Mouse (Mus musculus) left cerebral cortex, postnatal 36 days (tissue): ENCODE measurements at regions not wholly inside any gene's neighbourhood (a gene's known extent, or its start where the extent isn't known, plus 50 kb on each side); places are given as distances from the start of the nearest gene placed in this dataset.

Source experiments
- DNase-seq, 2 experiments: peaks; one replicate each; pipeline ENCODE4 v3.0.0; 2021 to 2022; ENCODE audit warnings: low spot score in 2 of 2, mixed read lengths in 1 of 2
- intact Hi-C: fragments of 180-260 bp; cut with DNase I; formaldehyde crosslinking; loops from one replicate; pipeline ENCODE4 v1.15.1; 2025

DNA sequence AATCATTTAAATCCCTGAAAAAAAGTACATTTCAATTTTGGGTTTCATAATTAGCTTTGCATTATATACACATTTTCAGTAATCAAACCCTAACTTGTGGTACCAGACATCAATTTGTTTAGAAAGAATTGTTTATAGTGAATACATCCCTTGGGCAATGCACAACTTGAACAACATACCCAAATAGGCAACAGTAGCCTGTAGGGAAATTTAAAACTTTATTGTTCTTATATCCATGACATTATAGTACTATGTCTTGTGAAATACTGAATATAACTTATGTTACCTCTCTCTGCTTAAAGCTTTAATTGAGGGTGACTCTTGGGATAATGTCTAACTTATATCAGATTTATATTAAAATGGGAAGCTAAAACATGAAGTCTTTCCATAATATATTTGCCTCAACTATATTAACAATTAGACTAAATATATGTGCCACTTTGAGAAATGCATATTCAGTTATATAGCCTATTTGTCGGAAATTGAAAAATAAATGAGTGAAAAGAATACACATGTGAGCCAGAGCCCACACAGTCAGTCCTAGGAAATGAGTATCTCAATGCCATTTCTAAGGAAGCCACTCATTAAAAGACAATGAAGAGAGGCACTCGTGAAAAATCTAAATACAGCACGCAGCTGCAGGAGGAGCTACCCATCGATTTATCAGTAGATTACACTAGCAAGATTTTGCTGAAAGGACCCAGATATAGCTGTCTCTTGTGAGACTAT is 458.1 kb upstream of the Slitrk6 start:
- no peak for DNase-seq
- intact Hi-C loops, result no loop called here

DNA sequence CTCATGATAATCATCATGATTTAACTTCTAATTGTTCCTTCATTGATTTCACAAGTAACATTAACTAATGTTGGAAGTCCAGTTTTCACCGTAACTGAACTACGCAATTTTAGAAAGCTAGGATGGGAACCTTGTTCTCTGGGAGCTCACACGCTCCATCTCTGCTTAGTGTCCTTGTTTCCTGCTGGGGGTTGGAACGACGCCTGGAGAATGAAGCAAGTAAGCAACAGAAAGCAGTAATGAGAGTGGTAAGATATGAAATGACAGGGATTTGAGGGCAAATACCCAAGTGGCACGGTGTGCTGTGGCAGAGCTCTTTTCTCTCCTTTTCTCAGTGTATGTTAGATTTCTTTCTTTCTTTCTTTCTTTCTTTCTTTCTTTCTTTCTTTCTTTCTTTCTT is 448.0 kb upstream of the Slitrk5 start:
- intact Hi-C loops, result no loop called here
- no peak for DNase-seq

DNA sequence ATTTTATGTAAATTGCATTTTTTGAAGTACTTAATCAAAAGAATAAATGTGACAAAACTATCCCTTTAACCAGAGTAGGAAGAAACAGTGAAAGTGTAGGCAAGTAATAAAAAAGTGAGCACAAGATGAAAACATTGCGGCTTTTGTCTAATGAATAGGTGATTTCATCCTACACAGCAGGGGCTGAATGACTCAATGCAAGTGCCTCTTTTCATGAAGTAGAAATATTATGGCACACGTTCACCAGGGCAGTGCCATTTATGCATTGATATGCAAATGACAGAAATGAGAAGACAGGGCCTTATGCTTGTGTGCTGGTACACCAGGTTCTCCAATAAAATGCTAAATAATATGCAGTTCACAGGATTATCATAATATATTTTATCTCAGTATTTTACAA is 435.8 kb upstream of the Slitrk5 start:
- intact Hi-C loops, result no loop called here

GRCm38 (mm10) chr14:111249347-111249946 is 425.4 kb upstream of the Slitrk5 start:
- intact Hi-C loops, result no loop called here
- DNase-seq, result peak; percentile 50 to 77

More for the DNA sequence above, 435.8 kb upstream of the Slitrk5 start:
- no peak for DNase-seq

DNA sequence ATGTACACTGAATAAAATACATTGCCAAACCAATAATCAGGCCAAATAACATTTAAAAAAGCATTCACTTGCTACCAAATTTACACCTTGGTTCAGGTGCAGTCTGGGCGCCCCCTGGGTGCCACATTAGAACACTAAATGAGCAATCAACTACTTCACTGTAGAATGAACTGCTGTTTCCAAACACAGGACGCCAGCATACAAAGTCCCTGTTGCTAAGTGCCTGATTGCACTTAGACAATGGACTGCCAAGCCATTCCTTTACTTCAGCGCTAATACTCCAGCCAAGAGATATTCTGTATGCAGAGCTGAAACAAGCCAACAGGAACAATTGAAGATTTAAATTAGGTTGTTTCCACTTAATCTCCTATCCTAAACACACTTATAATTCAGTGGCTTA is 421.7 kb upstream of the Slitrk5 start:
- DNase-seq, result no peak
- intact Hi-C loops, result no loop called here

DNA sequence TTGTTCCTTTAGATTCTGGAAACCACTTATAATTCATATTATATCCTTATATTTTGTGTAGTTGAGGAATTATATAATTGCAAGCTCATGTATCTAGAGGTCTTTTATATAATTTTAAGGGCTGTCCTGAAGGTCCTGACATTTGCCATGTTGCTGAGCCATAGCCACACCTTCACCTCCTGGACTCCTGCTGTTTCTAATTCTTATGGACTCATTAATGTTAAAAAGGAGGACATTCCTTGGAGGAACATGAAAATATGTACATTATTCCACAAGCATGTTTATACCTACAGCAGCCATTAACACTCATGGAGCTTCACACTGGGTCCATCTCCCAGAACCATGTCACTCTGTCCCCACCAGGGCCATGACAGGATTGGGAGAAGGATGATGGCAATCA is 413.2 kb upstream of the Slitrk5 start:
- no peak for DNase-seq
- intact Hi-C loops, result no loop called here

- no peak for DNase-seq
- intact Hi-C loops, result no loop called here
These were observed 404.7 kb upstream of the Slitrk5 start for GRCm38 (mm10) chr14:111270239-111270638.

- DNase-seq, result no peak
- intact Hi-C loops, result no loop called here
These were observed 393.5 kb upstream of the Slitrk5 start for GRCm38 (mm10) chr14:111281354-111281753.

DNA sequence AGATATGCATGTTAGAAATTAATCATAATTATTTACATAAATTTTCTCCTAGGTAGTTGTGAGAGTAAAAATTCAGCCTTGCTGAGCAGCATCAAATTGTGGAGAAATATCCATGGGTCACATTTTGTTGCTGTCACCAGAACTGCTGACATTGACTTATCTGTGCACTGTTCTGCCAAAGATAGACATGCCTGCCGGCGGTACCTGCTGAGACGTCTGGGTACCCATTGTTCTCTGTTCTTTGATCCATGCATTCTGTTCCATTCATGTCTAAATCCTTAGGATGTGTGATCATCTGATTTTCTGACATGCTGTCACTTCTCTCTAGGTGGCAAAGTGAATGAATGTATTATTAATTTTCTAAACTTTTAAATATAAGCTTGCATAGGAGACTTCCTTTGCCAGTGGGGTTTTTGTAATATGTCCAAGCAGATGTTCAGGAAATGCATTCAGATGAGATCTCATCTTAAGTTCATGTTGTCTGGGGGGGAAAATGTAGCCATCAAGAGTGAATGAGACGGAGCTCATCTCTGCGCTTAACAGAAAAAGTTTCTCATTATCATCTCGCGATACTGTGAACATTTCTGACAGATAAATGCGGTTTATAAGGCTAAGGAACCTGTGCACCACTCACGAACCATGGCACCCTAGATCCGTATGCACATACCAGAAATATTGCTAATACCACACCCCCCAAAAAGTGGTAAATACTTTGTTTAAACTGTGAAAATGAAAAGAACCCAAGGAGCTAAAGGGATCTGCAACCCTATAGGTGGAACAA is 391.0 kb upstream of the Slitrk5 start:
- no peak for DNase-seq
- intact Hi-C loops, result no loop called here

DNA sequence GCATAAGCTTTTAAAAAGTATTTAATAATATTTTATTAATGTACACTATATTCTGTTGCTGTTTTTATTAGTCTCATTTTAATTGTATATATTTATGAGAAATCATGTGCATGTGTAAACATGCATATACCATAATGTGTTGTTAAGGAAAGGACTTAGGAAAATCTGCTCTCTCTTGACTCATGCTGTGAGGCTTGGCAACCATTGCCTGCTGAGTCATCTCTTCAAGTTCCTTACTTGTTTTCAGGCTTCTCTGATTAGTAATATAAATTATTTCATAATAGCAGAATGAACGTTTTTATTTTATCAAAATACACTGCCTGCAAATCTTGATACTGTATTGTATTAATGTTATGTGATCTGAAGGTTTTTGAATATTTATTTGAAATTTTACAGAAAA is 388.9 kb upstream of the Slitrk5 start:
- intact Hi-C loops, result no loop called here
- DNase-seq, result no peak

- no peak for DNase-seq
- intact Hi-C loops, result no loop called here
These were observed 379.4 kb upstream of the Slitrk5 start for GRCm38 (mm10) chr14:111295521-111295920.

GRCm38 (mm10) chr14:111297796-111298195 is 377.1 kb upstream of the Slitrk5 start:
- no peak for DNase-seq
- intact Hi-C loops, result no loop called here

DNA sequence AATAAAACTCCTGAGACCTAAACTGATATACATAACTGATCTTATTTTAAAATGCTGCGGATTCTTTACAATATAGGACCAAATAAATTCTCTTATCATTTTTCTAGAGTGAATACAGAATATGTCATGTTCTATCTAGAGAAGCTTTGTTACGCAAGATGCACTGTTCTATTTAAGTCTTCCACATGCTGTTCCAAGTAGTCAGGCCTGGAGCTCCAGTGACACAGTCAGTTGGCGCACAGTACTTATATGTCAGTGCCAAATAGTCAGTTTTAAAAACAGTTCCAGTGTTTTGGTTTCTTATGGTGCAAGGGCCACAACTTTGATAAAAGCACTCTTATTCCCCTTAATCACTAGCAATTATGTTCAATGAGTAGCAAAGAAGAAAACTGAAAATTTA is 344.3 kb upstream of the Slitrk5 start:
- intact Hi-C loops, result no loop called here
- DNase-seq, result no peak

DNA sequence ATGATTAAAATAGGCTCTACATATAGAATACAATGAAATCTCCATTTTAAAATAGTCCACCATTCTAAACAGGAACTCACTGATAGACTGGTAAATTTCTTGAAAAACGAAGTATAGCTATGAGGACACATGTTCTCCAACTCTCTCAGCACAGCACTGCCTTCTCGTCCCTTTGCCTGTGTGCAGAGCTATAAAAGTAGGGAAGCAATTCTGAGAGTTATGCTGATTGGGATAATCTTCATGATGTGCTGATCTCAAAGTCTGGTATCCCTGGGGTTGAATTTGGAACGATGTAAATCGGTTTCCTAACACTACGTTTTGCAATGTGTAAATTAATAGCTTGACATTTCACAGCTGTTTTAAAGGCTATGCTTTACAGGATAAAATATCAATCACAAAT is 321.4 kb upstream of the Slitrk5 start:
- no peak for DNase-seq
- intact Hi-C loops, result no loop called here

DNA sequence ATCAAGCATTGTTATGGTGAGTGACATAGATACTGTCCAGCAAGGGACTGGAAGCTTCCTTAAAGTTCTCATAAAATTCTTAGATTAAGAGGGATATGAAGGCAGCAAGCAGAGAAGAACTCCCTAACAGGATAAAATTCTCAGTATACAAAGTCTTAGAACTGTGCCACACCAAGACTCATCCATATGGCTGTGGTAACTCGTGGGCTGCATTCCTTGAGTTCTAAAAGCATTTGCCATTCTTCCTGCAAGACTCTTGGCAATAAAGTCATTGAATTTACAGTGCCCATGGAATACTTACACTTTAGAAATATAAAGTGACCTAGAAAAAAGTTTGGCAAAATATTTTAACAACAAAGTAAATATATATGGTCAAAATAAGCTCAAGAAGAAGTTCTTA is 278.1 kb upstream of the Slitrk5 start:
- DNase-seq, result no peak
- intact Hi-C loops, result no loop called here

DNA sequence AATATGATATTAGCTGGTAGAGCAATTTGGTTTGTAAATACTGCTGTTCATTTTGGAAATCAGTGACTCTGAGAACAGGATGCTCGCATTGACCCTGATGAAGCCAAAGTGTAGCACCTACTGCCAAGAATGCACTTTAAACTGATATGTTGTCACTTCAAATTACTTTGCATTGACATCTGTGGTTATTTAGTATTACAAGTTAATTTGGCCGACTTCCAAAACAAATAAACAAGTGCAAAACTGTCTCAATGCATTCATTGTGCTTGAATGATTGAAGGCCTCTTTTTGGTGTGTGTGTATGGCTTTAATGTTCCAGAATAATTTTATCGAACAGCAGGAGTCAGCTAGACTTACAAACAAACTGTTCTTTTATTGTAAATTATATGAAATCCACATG is 274.1 kb upstream of the Slitrk5 start:
- intact Hi-C loops, result no loop called here
- no peak for DNase-seq

DNA sequence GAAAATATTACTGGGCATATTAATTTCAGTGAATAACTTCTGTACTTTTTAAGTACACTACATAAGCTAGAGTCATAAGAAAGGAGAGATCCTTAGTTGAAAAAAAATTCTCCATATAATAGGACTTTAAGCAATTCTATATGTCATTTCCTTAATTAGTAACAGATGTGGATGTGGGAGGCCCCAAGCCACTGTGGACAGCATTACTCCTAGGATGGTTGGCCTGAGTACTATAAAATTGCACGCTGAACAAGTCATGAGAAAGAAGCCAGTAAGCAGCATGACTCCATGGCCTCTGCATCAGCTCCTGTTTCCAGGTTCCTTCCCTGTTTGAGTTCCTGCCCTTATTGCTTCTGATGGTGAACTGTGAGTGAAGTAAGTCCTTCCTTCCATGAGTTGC is 272.4 kb upstream of the Slitrk5 start:
- no peak for DNase-seq
- intact Hi-C loops, result no loop called here

DNA sequence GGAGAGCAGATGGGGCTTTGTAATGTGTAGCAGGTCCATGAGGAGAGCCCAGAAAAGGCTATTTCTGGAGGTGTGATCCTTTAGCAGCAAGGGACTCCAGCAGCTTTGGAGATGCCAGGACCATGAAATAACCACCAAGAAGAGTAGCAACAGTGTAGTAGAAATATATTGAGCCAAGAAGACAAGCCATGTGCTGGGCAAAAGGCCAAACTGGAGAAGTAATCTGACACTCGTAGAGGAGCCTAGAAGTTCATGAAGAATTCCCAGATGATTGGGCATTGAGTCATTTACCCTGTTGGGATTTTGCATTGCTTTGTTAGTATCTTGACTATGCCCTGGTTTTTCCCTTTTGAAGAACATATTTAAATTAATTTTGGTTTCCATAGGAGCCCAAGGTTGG is 271.3 kb upstream of the Slitrk5 start:
- intact Hi-C loops, result no loop called here
- no peak for DNase-seq

- intact Hi-C loops, result no loop called here
- DNase-seq, result no peak
These were observed 261.4 kb upstream of the Slitrk5 start for GRCm38 (mm10) chr14:111413543-111413942.

DNA sequence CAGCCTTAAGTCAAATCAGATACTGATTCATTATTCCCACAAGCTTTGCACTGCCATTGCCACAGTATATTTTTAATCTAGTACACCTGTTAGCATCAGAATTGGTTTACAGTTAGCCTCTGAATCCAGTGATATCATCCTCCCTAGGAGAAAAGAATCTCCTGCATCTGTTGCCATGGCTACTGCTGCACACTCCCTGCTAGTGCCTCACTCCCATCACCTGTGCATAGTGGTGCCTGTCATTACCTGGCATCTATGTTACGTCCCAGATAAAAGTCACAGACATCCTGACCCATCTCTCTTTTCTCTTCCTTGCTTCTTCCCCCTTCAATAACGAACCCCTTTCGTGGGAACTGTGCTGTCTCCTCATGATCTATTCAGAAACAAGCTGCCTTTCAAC is 256.4 kb upstream of the Slitrk5 start:
- DNase-seq, result no peak
- intact Hi-C loops, result no loop called here
